Mouse (Mus musculus) spleen, adult 2 months (tissue): ENCODE data around the gene Sh2d6.

Experiments
- CTCF ChIP-seq: fragments of 200-500 bp; IDR thresholded peaks from 2 replicates; pipeline ENCODE4 v1.5.1; 2011; ENCODE audit warnings: mild to moderate bottlenecking, inconsistent platforms; ENCODE audit not compliant: insufficient read depth, insufficient read length, insufficient replicate concordance; ENCODE audit errors: extremely low read depth
- POLR2A ChIP-seq: fragments of 200-500 bp; IDR thresholded peaks from 2 replicates; pipeline ENCODE4 v1.6.1; 2011; ENCODE audit warnings: low read depth, low read length, inconsistent platforms

DNA sequence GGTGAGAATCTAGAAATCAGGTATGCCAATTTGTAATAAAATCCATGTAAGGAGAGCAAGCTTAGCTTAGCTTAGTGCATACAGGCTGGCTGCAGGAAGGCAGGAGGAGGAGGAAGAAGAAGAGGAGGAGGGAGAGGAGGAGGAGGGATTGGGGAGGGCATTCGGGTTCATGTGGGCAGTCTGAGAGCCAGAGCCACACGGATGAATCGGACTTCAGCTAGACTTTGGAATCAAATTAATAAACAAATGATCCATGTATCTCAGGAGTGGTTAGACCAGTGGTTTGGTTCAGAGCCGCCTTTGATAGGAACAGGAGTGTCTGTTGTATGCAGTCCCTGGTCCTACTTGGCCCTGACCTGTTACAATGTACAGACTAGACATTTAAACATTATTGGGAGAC, 36.6 kb downstream of the Sh2d6 start:
- TF ChIP-seq CTCF (no peak), POLR2A (no peak)
